Mouse (Mus musculus) spleen, adult 2 months (tissue): ENCODE measurements at regions not wholly inside any gene's neighbourhood (a gene's known extent, or its start where the extent isn't known, plus 50 kb on each side); places are given as distances from the start of the nearest gene placed in this dataset.

ENCODE experiments used
- CTCF ChIP-seq: fragments of 200-500 bp; IDR thresholded peaks from 2 replicates; pipeline ENCODE4 v1.5.1; 2011; ENCODE audit warnings: mild to moderate bottlenecking, inconsistent platforms; ENCODE audit not compliant: insufficient read depth, insufficient read length, insufficient replicate concordance; ENCODE audit errors: extremely low read depth
- POLR2A ChIP-seq: fragments of 200-500 bp; IDR thresholded peaks from 2 replicates; pipeline ENCODE4 v1.6.1; 2011; ENCODE audit warnings: low read depth, low read length, inconsistent platforms

- TF ChIP-seq CTCF = no peak
- no peak for TF ChIP-seq POLR2A
Measured at GRCm38 (mm10) chr12:112334106-112334855, 155.0 kb upstream of the A530016L24Rik start.
